Mouse (Mus musculus) hindlimb bud, embryonic 11.5 days (tissue): ENCODE data around the gene Kif1c.

Source experiments
- DNase-seq: peaks from one replicate; pipeline ENCODE4 v3.0.0-alpha.2; 2012; ENCODE audit warnings: low read depth, low spot score; ENCODE audit errors: extremely low spot score

The Kif1c gene

DNA sequence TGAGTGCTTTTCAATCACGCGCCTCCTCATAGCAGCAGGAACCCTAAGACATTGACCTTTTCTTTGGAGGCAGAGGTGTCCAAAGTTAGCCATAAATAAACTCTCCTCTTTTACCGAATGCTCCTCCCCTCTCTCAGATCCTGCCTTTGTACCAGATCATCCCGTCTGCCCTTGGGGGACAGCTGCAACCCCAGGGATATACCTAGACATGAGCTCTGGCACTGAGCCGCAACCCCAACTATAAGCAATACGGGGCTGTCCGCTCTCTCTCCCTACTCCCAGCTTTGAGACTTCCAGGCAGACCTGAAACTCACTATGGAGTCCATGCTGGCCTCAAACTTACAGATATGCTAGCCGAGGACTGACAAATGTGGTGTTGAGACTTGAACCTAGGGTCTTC lies 33.7 kb upstream of the Kif1c start:
- DNase-seq, result no peak

DNA sequence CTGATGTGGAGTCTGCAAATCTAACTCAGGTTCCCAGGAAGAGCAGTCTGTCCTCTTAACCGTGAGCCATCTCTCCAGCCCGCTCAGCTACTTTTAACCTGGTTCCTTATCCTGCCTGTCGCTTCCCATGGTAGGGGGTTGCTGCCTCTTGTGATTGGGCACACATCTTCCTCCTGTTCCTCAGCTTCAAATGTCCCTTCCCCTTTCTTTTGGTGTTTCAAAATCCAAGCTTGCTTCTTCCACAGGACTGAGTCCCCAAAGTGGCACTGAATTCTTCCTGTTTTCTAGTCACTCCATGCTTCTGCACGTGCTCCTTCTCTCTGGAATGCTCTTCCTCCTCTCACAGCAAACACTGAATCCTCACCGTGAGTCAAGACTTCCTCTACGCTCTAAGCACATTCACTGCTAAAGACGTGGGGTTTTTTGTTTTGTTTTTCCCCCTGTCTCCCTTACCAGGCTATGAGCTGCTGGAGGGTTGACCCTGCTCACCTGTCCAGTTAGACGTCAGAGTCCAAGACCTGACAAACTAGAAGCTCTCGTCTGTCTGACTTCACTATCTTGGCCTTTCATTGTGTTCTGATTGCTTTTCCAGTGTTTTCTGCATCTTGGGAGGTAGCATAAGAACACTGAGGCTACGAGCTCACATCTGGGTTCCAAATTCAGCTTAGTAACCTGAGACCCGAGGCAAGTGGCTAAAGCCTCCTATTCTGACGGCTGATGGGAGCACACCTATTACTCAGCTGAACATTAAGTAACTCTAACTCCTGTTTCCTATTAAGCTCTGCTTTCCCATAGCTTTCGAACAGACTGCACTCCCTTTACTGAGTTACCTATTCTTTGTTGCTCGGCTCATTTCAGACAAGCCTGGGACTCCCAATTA lies 32.8 kb upstream of the Kif1c start:
- no peak for DNase-seq

DNA sequence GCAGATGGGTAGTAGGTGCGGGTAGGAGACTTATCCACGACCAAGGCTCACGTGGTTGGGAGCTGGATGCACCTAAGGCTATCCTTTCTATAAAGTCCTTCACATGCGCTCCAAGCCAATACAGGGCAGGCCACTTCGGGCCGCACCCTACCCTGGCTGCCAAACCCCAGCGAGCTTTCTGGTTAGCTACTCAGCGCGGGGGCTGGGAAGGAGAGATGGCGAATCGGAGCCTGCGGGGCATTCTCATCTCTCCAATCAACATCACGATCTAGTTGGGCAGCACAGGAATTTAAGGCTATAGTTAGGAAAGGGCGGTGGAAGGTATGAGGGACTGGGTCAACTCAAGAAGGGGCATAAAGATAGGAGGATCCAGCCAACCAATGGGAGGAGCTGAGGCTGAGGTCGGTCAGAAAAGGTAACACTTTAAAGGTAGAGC lies 32.0 kb upstream of the Kif1c start:
- DNase-seq, result no peak

DNA sequence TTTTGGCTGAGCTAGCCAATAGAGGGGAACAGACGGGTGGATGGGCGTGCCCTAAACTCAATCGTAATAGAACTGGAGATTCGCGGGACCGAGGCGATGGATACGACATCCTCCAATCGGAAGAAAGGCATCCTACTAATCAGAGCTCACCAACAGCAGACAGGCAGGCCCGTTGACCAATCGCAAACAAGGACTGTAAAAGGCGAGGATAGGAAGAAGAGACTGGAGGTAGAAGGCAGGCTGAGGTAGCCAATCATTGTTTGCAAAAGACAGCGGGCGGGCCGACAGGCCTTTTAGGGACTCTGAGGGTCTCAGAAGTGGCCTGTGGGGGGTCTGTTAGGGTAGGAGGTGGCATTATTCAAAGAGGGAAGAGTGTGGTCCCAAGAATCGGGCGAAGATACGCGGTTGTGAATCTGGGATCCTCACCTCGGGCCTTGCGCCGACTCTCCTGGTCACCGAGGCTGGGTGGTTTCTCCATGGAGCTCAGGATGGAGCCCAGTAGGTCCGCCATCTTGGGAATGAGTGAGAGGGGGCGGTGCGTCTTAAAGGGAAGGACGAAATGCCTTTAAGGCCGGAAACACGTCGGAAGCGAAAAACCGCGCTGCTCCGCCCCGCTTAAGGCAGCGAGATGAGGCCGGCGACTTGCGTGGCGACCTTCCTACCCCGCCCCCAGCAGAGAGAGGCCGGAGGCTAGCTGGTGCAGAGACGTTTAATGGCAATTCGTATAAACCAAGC lies 31.4 kb upstream of the Kif1c start, which contains the start of gene Spag7:
Gene Spag7, minus strand, starts transcription at position 646 of the 735 bp plus-strand sequence.
- DNase-seq, result peak; percentile 98

DNA sequence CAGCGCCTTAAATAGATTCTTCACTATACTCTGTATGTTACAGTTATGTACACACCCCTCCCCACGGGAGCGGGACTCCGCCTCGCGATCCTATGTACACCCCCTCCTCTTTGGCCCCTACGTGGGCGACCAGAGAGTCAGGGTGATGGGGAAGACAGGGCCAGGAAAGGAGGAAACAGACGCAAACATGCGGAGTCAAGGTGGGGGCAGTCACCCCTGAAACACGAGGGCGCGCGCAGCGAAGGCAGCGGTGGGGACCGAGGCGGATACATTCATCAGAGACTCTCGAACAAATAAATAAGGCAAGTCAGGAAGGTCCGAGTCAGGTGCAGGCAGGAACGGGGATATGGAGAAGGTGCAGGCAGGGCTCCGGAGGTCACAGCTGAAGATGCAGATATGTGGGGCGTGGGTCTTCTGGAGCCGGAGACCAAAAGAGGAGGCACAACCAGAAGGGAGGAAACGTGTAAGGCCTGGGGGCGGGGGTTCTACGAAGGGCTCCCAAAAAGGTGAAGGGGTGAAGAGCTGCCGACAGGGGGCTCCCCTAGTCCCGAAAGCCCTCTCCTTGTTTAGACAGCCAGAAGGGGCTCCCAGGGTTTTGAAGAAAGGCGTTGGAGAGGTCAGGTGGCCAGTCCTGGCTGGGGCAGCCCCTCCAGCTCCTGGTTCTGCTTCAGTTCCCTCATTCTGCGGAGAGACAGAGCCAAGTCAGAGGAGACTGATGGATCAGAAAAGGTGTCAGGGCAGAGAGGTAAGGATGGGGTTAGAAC lies 30.6 kb upstream of the Kif1c start:
- DNase-seq, result no peak

DNA sequence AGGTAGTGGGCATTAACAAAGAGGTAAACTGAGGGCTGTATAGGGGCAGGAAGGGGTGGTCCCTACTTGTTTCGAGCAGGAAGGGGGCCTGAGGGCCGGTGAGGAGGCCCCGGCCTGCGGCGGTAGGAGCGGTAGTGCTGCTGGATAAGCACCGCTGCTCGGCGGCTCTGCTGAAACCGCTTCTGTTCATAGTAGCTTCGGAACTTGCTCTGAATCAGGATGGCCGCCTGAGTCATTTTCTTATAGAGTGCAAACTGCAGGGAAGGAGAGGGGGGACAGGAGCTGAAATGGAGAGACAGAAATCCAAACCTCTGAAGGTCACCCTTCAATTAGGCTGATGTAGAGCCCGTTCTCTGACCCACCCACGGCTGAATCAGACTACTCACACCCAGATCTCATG lies 29.9 kb upstream of the Kif1c start:
- DNase-seq, result no peak

DNA sequence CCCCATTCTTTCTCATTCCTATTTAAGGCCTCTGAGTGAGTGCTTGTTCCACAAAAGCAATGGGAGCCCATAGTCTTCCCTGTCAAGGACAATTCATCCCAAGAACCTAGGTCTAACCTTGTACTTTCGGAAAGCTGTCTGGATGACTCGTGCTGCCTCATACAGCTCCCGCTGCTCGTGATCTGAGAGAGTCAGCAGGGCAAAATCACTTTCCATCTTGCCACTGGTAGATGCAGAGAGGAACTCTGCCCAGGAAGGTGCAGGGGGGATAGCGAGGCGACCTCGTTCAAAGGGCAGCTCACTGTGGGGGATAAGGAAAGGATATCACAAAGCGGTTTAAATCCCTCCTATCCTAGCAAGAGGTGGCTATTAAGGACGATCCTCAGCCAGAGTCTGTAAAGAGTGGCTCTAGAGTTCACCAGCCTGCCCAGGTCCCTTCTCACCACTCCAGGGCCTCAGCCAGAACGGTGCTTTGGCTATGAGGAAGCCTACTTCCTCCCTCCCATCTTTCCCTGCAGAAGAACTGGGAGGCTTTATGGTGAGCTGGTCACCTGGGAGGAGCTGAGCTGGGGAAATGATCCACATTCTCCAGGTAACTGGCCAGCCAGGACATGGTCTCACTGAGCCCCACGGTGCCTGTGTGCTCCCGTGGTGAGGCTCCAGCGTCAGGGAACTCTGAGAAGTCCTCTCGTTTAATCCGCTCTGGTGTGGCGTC lies 28.9 kb upstream of the Kif1c start:
- no peak for DNase-seq

DNA sequence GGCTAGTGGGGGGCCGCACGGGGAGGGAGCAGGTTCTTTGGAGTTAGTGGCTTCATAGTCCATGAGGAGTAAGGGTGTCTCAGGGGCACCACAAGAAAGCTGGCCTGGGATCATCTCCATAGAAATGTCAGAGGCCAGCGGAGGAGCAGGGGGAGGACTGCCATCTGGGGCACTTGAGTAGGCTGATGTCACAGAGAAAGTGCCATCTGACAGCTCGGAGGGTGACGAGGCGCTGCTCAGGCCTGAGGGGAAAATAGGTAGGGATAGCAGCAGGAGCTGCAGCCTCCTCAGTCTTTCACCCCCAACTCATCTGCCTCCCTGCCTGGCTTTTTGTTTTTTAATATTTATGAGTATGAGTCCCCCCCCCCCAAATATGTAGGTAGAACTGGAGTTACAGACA lies 26.3 kb upstream of the Kif1c start:
- no peak for DNase-seq

DNA sequence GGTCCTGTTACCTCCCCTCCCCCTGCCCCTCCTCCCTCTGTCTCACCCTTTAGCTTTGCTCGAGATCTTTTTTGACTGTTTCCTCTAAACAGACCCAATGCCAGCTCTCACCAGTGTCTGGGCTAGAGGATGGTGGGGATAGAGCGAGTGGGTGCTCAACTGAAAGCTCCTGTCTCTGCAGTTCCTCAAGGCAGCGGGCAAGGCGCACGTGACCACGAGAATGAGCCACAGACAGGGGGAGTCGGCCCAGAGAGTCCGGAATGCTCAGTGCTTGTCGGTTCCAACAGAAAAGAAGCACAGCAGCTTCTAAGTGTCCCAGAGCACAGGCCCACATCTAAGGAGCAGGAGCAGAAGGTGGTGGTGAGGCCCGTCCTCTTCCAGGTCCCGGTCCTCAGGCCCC lies 25.8 kb upstream of the Kif1c start:
- no peak for DNase-seq

DNA sequence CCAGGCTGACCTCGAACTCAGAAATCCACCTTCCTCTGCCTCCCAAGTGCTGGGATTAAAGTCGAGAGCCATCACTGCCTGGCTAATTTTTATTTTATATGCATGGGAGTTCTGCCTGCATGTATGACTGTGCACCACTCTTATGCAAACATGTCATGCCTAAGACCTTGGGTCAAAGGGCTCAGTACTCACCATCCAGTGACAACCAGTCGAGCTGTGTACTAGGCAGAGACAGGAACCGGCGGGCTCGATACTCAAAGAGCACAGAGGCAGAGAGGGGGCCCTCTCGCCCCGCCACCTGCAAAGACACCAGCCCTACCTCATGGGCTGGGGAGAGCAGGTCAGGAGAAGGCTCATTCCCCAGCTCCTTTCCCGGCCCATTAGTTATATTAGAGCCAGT lies 22.3 kb upstream of the Kif1c start:
- DNase-seq, result no peak

DNA sequence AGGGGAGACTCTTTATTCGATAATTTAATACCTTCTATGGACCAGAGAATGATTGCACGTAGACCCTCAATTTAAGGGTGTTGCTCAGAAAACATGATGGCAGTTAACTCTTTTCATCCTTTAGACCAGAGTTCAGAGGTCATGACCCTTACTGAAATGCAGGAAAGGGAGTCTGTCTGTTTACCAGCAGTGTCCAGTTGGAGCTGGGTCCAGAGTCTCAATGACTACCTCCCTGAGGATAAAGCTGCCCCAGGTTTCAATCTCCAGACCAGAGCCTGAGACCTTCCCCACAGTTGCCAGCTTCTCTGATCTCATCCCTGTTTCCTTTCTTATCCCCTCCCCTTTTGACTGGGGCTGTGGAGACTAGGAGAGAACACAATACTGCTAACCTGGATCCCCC lies 21.8 kb upstream of the Kif1c start:
- DNase-seq, result no peak

DNA sequence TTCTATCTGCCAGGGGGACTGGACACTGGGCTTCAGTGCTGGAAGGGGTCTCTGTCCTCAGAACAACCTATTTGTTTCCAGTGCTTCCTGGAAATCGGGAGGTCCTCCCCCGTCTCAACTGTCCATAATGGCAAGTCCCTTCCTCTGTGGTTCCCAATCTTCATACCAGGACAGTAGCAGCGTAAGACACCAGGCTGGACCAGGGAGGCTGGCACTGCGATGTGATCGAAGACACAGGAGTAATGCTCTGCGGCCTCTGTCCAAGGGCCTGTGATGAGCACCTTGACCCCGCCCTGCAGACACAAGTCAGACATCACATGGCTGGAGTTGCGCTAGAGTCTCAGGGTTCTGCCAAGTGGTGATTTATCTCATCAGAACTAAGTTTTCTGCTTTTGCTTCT lies 21.0 kb upstream of the Kif1c start:
- DNase-seq, result no peak

DNA sequence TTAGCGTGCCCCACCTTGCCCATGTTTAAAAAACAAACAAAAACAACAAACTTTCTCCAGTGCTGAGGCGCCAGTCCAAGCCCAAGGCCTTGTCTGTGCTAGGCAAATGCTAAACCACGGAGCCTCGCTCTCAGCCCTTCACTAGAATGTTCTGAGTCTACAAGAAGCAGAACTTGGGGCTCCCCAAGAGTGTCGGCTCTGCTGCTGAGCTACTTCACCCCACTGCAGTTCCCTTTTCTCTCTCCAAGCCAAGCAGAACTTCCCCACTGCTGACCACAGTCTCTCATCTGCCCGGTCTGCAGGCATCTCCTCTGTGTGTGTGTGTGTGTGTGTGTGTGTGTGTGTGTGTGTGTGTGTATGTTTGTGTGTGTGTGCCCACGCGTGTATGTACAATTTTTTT lies 20.5 kb upstream of the Kif1c start:
- DNase-seq, result no peak

DNA sequence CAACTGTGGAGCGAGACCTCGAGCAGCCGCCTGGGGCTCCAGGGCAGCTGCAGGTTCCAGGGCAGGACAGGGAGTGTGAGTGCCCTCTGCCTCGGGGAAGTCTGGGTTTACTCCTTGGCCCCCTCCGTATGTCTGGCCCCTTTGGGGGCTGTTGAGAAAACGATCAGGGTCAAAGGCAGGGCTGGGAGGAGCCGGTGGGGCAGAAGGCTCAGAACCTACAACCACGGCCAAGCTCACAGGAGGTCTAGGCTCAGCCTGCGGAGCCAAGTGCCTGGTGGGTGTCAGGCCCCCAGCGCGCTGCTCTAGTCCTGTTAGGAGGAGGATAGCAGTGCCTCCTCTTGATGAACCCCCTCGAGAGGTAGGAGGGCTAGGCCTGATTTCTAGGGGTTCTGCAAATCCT lies 19.2 kb upstream of the Kif1c start:
- DNase-seq, result no peak

DNA sequence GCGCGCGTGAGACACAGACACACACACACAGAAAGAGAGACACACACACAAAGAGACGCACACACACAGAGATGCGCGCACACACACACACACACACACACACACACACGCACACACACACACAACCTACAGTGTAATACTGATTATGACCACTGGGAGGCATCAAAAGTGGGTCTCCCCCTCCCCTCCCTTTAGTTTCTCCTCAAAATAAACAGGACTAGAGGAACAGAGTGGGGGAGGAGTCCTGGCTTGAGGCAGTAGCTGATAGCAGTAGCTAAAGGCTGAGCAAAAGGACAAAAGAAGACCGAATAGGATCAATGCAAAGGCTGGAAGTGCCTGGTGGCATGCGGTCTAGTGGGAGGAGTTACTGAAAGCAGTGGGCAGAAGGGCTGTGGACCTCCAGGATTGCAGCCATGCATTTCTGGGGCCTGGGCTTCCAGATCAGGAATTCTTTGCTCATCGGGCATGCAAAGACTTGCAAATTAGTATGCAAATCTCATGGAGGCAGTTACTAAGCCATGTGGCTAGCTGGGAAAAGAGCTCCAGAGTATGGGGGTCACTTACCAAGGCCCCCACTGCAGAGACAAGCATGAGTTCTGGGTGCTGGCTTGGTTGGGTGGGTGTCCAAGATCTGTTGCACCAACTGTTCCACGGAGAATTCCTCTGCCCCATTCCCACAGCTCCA lies 18.3 kb upstream of the Kif1c start:
- no peak for DNase-seq

DNA sequence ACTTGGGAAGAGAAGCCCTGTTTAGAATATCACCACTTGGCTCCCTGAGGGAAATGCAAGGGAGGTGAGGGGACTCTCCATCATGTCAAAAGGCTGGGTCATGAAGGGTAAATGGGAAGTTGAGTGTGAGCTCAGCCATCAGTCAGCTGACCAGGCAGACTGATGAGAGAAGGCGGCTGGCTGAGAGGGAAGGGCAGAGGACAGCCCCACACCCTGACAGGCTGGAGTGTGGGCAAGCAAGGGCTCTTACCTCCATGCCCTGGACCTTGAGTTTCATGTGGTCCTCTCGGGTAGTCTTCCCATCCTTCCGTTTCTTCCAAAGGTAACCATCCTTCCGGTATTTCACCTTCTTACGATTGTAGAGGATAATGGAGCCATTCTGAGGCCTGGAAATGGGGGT lies 16.7 kb upstream of the Kif1c start:
- no peak for DNase-seq

DNA sequence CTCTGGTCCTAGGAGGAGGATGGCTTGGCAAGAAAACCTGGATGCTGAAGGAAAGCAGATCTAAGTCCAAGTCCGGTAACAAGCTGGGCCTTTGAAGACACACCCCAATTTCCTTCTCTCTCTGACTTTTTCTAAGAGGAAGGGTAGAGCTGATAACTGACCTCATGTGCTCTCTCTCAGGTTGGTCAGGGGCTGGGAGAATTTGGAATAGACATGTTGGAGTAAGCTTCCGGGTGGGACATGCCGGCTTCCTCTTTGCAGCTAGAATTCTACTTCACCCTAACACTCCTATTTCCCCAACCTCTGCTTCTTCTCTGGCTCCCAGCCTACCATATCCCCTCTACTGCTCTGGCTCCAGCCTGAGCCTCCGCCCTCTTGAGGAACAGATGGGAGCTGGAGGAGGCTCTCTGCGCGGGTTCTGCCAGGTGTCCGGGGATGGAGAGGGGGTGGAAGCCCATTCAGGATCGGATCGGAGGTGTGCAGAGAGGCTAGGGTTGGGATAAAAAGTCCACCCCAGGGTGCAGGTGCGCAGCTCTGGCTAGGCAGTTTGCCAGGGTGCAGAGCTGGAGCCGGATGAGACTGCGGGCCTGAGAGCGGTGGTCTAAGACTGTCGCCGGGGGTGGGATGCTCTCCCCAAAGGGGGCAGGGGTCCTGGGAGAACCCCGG lies 13.3 kb upstream of the Kif1c start:
- DNase-seq, result no peak

DNA sequence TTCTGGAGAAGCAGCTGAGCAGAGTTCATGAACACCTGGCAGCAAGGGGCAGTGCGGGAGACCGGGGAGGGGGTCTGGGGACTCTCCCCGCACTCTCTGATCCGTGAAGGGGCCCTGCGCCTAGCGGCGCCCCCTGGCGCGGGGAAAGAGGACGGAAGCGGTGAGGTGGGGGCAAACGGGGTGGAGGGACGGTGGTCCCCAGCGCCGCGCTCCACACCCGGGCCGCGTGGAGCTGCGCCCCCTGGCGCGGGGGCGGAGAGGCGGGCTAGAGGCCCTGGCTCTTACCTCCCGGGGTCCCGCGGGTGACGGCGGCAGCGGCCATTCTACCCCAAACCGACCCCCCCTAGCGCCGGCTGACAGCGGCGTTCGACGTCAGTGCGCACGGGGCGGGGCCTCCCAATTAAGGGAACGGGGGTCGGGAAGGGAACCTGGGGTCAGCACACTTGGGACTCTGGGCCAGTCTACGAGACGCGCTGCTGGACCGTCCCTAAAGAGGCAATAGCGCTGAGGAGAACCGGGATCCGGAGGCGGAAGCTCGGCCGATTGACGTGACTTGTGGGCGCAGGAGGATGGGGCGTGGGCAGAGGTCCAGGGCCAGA lies 12.6 kb upstream of the Kif1c start, which contains the start of gene Camta2:
Gene Camta2, minus strand, starts transcription at position 505 of the 599 bp plus-strand sequence.
- DNase-seq, result no peak

DNA sequence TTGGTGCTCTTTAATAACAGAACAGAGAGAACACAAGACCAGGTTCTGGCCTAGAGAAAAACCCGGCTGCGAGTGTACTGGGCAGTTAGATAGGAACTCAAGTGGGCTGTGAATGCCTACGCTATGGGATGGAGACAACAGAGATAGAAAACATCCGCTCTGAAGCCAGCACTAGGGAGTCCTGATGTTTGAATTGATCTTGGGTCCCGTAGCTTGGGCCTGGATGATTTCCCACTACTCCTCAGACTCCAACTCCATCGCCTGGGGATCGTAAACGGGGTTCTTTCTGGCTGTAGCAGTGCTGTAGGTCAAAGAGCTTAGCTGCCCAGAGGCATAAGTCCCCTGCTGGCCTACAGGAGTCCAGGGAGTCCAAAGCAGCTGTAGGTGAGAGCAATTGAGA lies 12.0 kb upstream of the Kif1c start:
- DNase-seq, result no peak
